Mouse (Mus musculus): Measurements from ENCODE around the gene Epb41l1.

DNA sequence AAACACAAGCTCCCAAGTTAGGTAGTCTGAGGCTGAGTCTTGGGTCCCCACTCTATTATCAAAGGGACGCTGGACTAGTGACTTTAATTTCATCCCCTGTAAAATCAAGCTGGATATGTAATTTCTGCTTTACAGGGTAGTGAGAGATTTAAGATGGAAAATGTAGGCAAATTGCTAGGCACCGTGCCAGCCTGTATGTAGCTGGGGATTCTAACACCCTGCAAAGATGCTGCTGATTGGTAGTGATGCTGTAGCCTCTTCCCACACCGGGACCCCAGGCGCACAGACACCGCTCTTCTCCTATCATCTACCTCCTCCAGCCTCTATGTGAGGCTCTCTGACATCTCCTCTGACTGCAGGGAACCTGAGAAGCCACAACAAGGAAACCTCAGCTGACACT lies 48.2 kb downstream of the Epb41l1 start:
- TF ChIP-seq GATA1 (IDR thresholded peaks at IDR 0.05; ENCODE audit: borderline replicate concordance, low read length) (no peak), FLI1 (IDR thresholded peaks at IDR 0.05; ENCODE audit: low read length) (no peak)

Data from megakaryocyte, embryonic 14.5 days (primary cell).